Mouse (Mus musculus): ENCODE results near the gene Sulf2.

Gene Sulf2

GRCm38 (mm10) chr2:166092412-166092811 is 63.1 kb downstream of the Sulf2 start:
- no peak for DNase-seq (ENCODE audit: inconsistent age in 2 of 2, low spot score in 1 of 2)

- no peak for DNase-seq (ENCODE audit: inconsistent age in 2 of 2, low spot score in 1 of 2)
These were observed 63.9 kb downstream of the Sulf2 start for GRCm38 (mm10) chr2:166091599-166091998.

- no peak for DNase-seq (ENCODE audit: inconsistent age in 2 of 2, low spot score in 1 of 2)
These were observed 65.3 kb downstream of the Sulf2 start for GRCm38 (mm10) chr2:166090131-166090581.

- peak in 1 of 2 experiments; percentile 63 for DNase-seq (ENCODE audit: inconsistent age in 2 of 2, low spot score in 1 of 2)
These were observed 66.5 kb downstream of the Sulf2 start for GRCm38 (mm10) chr2:166088991-166089390.

- peak; percentile 46 to 80 for DNase-seq (ENCODE audit: inconsistent age in 2 of 2, low spot score in 1 of 2)
These were observed 68.8 kb downstream of the Sulf2 start for GRCm38 (mm10) chr2:166086457-166087233.

GRCm38 (mm10) chr2:166085780-166086179 is 69.7 kb downstream of the Sulf2 start:
- DNase-seq (ENCODE audit: inconsistent age in 2 of 2, low spot score in 1 of 2), result no peak

GRCm38 (mm10) chr2:166084964-166085363 is 70.5 kb downstream of the Sulf2 start:
- DNase-seq (ENCODE audit: inconsistent age in 2 of 2, low spot score in 1 of 2), result peak; percentile 65 to 90

- DNase-seq (ENCODE audit: inconsistent age in 2 of 2, low spot score in 1 of 2), result peak in 1 of 2 experiments; percentile 36
These were observed 71.4 kb downstream of the Sulf2 start for GRCm38 (mm10) chr2:166084111-166084510.

GRCm38 (mm10) chr2:166083542-166084031 is 71.9 kb downstream of the Sulf2 start:
- no peak for DNase-seq (ENCODE audit: inconsistent age in 2 of 2, low spot score in 1 of 2)

- DNase-seq (ENCODE audit: inconsistent age in 2 of 2, low spot score in 1 of 2), result peak in 1 of 2 experiments; percentile 15
These were observed 72.8 kb downstream of the Sulf2 start for GRCm38 (mm10) chr2:166082661-166083060.

GRCm38 (mm10) chr2:166082193-166082592 is 73.3 kb downstream of the Sulf2 start:
- DNase-seq (ENCODE audit: inconsistent age in 2 of 2, low spot score in 1 of 2), result peak; percentile 77 to 92

GRCm38 (mm10) chr2:166080967-166081750 is 74.3 kb downstream of the Sulf2 start:
- peak; percentile 75 to 86 for DNase-seq (ENCODE audit: inconsistent age in 2 of 2, low spot score in 1 of 2)

- DNase-seq (ENCODE audit: inconsistent age in 2 of 2, low spot score in 1 of 2), result peak; percentile 85 to 91
These were observed 75.2 kb downstream of the Sulf2 start for GRCm38 (mm10) chr2:166079961-166080885.

- no peak for DNase-seq (ENCODE audit: inconsistent age in 2 of 2, low spot score in 1 of 2)
These were observed 76.2 kb downstream of the Sulf2 start for GRCm38 (mm10) chr2:166079231-166079630.

- no peak for DNase-seq (ENCODE audit: inconsistent age in 2 of 2, low spot score in 1 of 2)
These were observed 78.1 kb downstream of the Sulf2 start for GRCm38 (mm10) chr2:166077371-166077770.

GRCm38 (mm10) chr2:166074322-166074721 is 81.1 kb downstream of the Sulf2 start:
- DNase-seq (ENCODE audit: inconsistent age in 2 of 2, low spot score in 1 of 2), result no peak

- DNase-seq (ENCODE audit: inconsistent age in 2 of 2, low spot score in 1 of 2), result no peak
These were observed 82.4 kb downstream of the Sulf2 start for GRCm38 (mm10) chr2:166073082-166073481.

GRCm38 (mm10) chr2:166071889-166072288 is 83.6 kb downstream of the Sulf2 start:
- no peak for DNase-seq (ENCODE audit: inconsistent age in 2 of 2, low spot score in 1 of 2)

GRCm38 (mm10) chr2:166071481-166071880 is 84.0 kb downstream of the Sulf2 start:
- no peak for DNase-seq (ENCODE audit: inconsistent age in 2 of 2, low spot score in 1 of 2)

GRCm38 (mm10) chr2:166069738-166070137 is 85.7 kb downstream of the Sulf2 start:
- DNase-seq (ENCODE audit: inconsistent age in 2 of 2, low spot score in 1 of 2), result no peak

GRCm38 (mm10) chr2:166069164-166069563 is 86.3 kb downstream of the Sulf2 start:
- no peak for DNase-seq (ENCODE audit: inconsistent age in 2 of 2, low spot score in 1 of 2)

Measured in adrenal gland, adult (tissue).